In the genomic region with DNA sequence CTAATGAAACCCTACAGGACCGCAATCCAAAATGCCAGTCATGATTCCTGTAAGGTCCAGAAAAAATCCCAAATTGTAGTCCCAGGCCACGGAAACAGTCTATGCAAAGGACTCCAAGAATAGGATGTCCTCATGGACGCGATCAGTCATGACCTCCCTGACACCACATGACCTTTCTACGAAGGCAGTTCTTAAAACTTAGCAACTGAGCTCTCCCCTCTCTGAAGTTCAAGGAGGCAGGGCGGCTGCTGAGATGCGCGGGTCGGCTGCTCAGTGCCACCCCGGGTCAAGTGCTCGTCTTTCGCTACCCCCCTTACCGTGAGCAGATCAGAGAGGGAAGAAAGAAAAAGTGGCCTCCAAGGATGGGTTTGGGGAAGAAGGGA, we compare ENCODE assay signal across 8 mouse cellular contexts. TPM values are rescaled to one million over a fixed set of nuclear protein-coding genes. Genes with fewer than 3 reads are reported as not detected.
DNase-seq lines count a peak whose midpoint lies in the region; ATAC-seq and TF ChIP-seq lines count a peak whose summit lies in the region.

No protein-coding gene starts in this region.

- no peaks in the 10 kb centered on the region for H3K36me3 ChIP-seq in heart, embryonic 11.5 days (ENCODE audit: control insufficient read depth, insufficient read depth, low read length)
- peaks cover 33% of the 10 kb centered on the region for H3K36me3 ChIP-seq in E14TG2a.4 (ENCODE audit: insufficient read depth, low read length)
- H3K36me3 ChIP-seq in forebrain, embryonic 14.5 days (ENCODE audit: control insufficient read depth, insufficient read depth, low read length), result no peaks in the 10 kb centered on the region
- H3K36me3 ChIP-seq in liver, postnatal 0 days (replicated peaks; ENCODE audit: insufficient read depth, low read length), result peaks cover 5% of the 10 kb centered on the region; the same call in 1 of the 2 replicates

- DNase-seq in heart, adult 8-10 months (ENCODE audit: low spot score), result no peak
- no peak for DNase-seq in forebrain, embryonic 14.5 days (ENCODE audit: low spot score)
- DNase-seq in liver, postnatal 0 days, result no peak
- no peak for DNase-seq in MN1 (ENCODE audit: low spot score)
- no peak for DNase-seq in Muller cell, postnatal 12 days (ENCODE audit: inconsistent ontology term)
- DNase-seq in kidney, adult 9 months, result no peak

- TF ChIP-seq EP300 in liver, postnatal 0 days (IDR thresholded peaks at IDR 0.05; ENCODE audit: low read depth), result no peak; the same call in 1 of the 2 replicates

- under 1% methylated on average over 13 of the region's 13 CpGs for WGBS in heart, embryonic 11.5 days (ENCODE audit: insufficient replicate concordance)
- WGBS in forebrain, embryonic 14.5 days, result 0% methylated on average over 13 of the region's 13 CpGs
- under 1% methylated on average over 13 of the region's 13 CpGs for WGBS in liver, postnatal 0 days (ENCODE audit: insufficient replicate concordance)

- no peak for TF ChIP-seq CTCF in E14TG2a.4 (conservative IDR thresholded peaks at IDR 0.05; ENCODE audit: low read length)
- TF ChIP-seq CTCF in liver, postnatal 0 days (IDR thresholded peaks at IDR 0.05; ENCODE audit: low read depth), result no peak

- H3K4me1 ChIP-seq in heart, embryonic 11.5 days (ENCODE audit: control insufficient read depth, insufficient read depth, low read length), result peaks cover 14% of the 10 kb centered on the region
- peaks cover 56% of the 10 kb centered on the region for H3K4me1 ChIP-seq in E14TG2a.4 (replicated peaks; ENCODE audit: low read depth, low read length)
- H3K4me1 ChIP-seq in forebrain, embryonic 14.5 days (ENCODE audit: control insufficient read depth, insufficient read depth, low read length), result peaks cover 12% of the 10 kb centered on the region
- peaks cover 23% of the 10 kb centered on the region for H3K4me1 ChIP-seq in liver, postnatal 0 days (ENCODE audit: insufficient read depth)

- ATAC-seq in heart, embryonic 11.5 days (replicated peaks; ENCODE audit: insufficient number of reproducible peaks, low FRiP score, low TSS enrichment), result peak; percentile 58
- ATAC-seq in forebrain, embryonic 14.5 days, result no peak
- peak; percentile 41 for ATAC-seq in liver, postnatal 0 days

- H3K27me3 ChIP-seq in heart, embryonic 11.5 days (ENCODE audit: control insufficient read depth, insufficient read depth, low read length), result no peaks in the 10 kb centered on the region
- H3K27me3 ChIP-seq in E14TG2a.4 (ENCODE audit: insufficient read depth, low read length), result no peaks in the 10 kb centered on the region
- no peaks in the 10 kb centered on the region for H3K27me3 ChIP-seq in forebrain, embryonic 14.5 days (replicated peaks; ENCODE audit: control insufficient read depth, insufficient read depth, low read length)
- H3K27me3 ChIP-seq in liver, postnatal 0 days (ENCODE audit: insufficient read depth, low read length), result no peaks in the 10 kb centered on the region

- H3K4me3 ChIP-seq in heart, embryonic 11.5 days (ENCODE audit: low read depth, low read length), result peak overlapping the region; percentile 63
- peak overlapping the region; percentile 91 for H3K4me3 ChIP-seq in E14TG2a.4 (replicated peaks; ENCODE audit: low read length)
- peak overlapping the region; percentile 53 for H3K4me3 ChIP-seq in forebrain, embryonic 14.5 days (ENCODE audit: low read depth, low read length)
- peak overlapping the region; percentile 63 for H3K4me3 ChIP-seq in liver, postnatal 0 days (ENCODE audit: low read depth, low read length)

- H3K9ac ChIP-seq in heart, embryonic 11.5 days (ENCODE audit: low read depth, low read length), result peak overlapping the region; percentile 91
- H3K9ac ChIP-seq in forebrain, embryonic 14.5 days (ENCODE audit: low read length), result peak overlapping the region; percentile 82
- H3K9ac ChIP-seq in liver, postnatal 0 days (replicated peaks), result peak overlapping the region; percentile 83

- peak overlapping the region; percentile 99 for H3K27ac ChIP-seq in heart, embryonic 11.5 days (ENCODE audit: low read depth, low read length)
- H3K27ac ChIP-seq in forebrain, embryonic 14.5 days (ENCODE audit: low read depth, low read length), result peak overlapping the region; percentile 94
- peak overlapping the region; percentile 97 for H3K27ac ChIP-seq in liver, postnatal 0 days (ENCODE audit: low read depth)

- H3K9me3 ChIP-seq in heart, embryonic 11.5 days (replicated peaks; ENCODE audit: control insufficient read depth, low read length), result no peaks in the 10 kb centered on the region
- no peaks in the 10 kb centered on the region for H3K9me3 ChIP-seq in E14TG2a.4 (ENCODE audit: low read length)
- no peaks in the 10 kb centered on the region for H3K9me3 ChIP-seq in forebrain, embryonic 14.5 days (replicated peaks; ENCODE audit: control insufficient read depth, low read length)
- H3K9me3 ChIP-seq in liver, postnatal 0 days (ENCODE audit: low read length), result no peaks in the 10 kb centered on the region

- H3K4me2 ChIP-seq in heart, embryonic 11.5 days, result peak overlapping the region; percentile 68
- peak overlapping the region; percentile 64 for H3K4me2 ChIP-seq in forebrain, embryonic 14.5 days (ENCODE audit: low read length)
- H3K4me2 ChIP-seq in liver, postnatal 0 days (ENCODE audit: low read depth, low read length), result peak overlapping the region; percentile 67

RNA-seq across cellular contexts. Expression of gene Uspl1, which starts 0.4 kb away (rescaled TPM):
- polyA plus RNA-seq in heart, embryonic 11.5 days (2014; fragmentation: Nextera tagmentation; extraction: Ambion mirVana), result 40.3 and 42.8 TPM in 2 replicates
- 10 to 100 TPM; 18.6 to 24.4 (median 21.0) TPM for total RNA-seq in heart, adult 8-10 months (2022)
- 57.5 and 59.9 TPM in 2 replicates for polyA plus RNA-seq in forebrain, embryonic 14.5 days (2014; fragmentation: Nextera tagmentation; extraction: Ambion mirVana)
- polyA plus RNA-seq in liver, postnatal 0 days (2015; fragmentation: Nextera tagmentation; extraction: Ambion mirVana), result 11.7 and 12.4 TPM in 2 replicates

RNA-seq across cellular contexts. Expression of gene Hmgb1, which starts 0.6 kb away (rescaled TPM):
- 871 and 1,031 TPM in 2 replicates for polyA plus RNA-seq in heart, embryonic 11.5 days (2014; fragmentation: Nextera tagmentation; extraction: Ambion mirVana)
- total RNA-seq in heart, adult 8-10 months (2022), result 10 to 100 TPM; 77.8 to 97.3 (median 89.0) TPM
- polyA plus RNA-seq in forebrain, embryonic 14.5 days (2014; fragmentation: Nextera tagmentation; extraction: Ambion mirVana), result 1,219 and 1,258 TPM in 2 replicates
- polyA plus RNA-seq in liver, postnatal 0 days (2015; fragmentation: Nextera tagmentation; extraction: Ambion mirVana), result 421 and 439 TPM in 2 replicates
